Mouse (Mus musculus) forebrain, embryonic 14.5 days (tissue): ENCODE results near the gene Spata5. TPM values are rescaled to one million over a fixed set of nuclear protein-coding genes. Genes with fewer than 3 reads are reported as not detected.

Experiments
- ATAC-seq: fragments of 200-750 bp; cut with Nextera tagmentation; 2 replicates; pipeline ENCODE4 v1.8.0; 2017; ENCODE audit warnings: mild to moderate bottlenecking, moderate library complexity
- DNase-seq: peaks from one replicate; pipeline ENCODE4 v3.0.0-alpha.2; 2015; ENCODE audit warnings: low spot score
- H3K27ac ChIP-seq: fragments of 300-500 bp; sonication (generic); 2 replicates; pipeline ENCODE4 v1.5.1; 2014; ENCODE audit warnings: low read depth, mild to moderate bottlenecking, control low read depth, low read length, moderate library complexity
- H3K27me3 ChIP-seq: fragments of 300-500 bp; sonication (generic); replicated peaks from 2 replicates; pipeline ENCODE4 v1.6.1; 2014; ENCODE audit warnings: low read length, control low read depth, mixed read lengths; ENCODE audit not compliant: control insufficient read depth, insufficient read depth
- H3K36me3 ChIP-seq: fragments of 300-500 bp; sonication (generic); 2 replicates; pipeline ENCODE4 v1.6.1; 2014; ENCODE audit warnings: low read length, control low read depth; ENCODE audit not compliant: control insufficient read depth, insufficient read depth
- H3K4me1 ChIP-seq: fragments of 300-500 bp; sonication (generic); 2 replicates; pipeline ENCODE4 v1.6.1; 2014; ENCODE audit warnings: antibody characterized with exemption, low read length, control low read depth; ENCODE audit not compliant: control insufficient read depth, insufficient read depth
- H3K4me2 ChIP-seq: fragments of 300-500 bp; sonication (generic); 2 replicates; pipeline ENCODE4 v1.6.1; 2014; ENCODE audit warnings: mild to moderate bottlenecking, control low read depth, low read length
- H3K4me3 ChIP-seq: fragments of 300-500 bp; sonication (generic); 2 replicates; pipeline ENCODE4 v1.5.1; 2014; ENCODE audit warnings: low read depth, low read length, control low read depth
- H3K9ac ChIP-seq: fragments of 300-500 bp; sonication (generic); 2 replicates; pipeline ENCODE4 v1.6.1; 2014; ENCODE audit warnings: mild to moderate bottlenecking, low read length, control low read depth, moderate library complexity
- H3K9me3 ChIP-seq: fragments of 300-500 bp; sonication (generic); replicated peaks from 2 replicates; pipeline ENCODE4 v1.6.1; 2016; ENCODE audit warnings: low read length, control low read depth, mixed read lengths; ENCODE audit not compliant: control insufficient read depth
- WGBS: fragments of 180-500 bp; shearing (Covaris S2); extraction: QIAGEN DNeasy Blood & Tissue Kit; methylation state at CpG from one replicate; pipeline ENCODE4 v1.1.7; 2014; 5-methylcytosine and 5-hydroxymethylcytosine counted together
- polyA plus RNA-seq: library from polyadenylated mRNA; unstranded; fragments of >200 nt; fragmentation: Nextera tagmentation; extraction: Ambion mirVana; gene quantifications from 2 replicates; pipeline ENCODE4 v1.2.1, GENCODE M21; 2014

Gene Spata5
- polyA plus RNA-seq, 1 experiment from 2014 or later, result 37.0 TPM

DNA sequence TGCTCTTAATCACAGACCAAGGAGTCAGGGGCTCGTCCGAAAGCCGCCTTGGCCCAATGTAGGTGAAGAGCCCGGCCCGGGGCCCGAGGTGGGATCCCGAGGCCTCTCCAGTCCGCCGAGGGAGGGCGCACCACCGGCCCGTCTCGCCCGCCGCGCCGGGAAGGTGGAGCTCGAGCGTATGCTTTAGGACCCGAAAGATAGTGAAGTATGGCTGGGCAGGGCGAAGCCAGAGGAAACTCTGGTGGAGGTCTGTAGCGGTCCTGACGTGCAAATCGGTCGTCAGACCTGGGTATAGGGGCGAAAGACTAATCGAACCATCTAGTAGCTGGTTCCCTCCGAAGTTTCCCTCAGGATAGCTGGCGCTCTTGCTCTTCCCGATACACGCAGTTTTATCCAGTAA lies 61.6 kb downstream of the Spata5 start:
- H3K4me2 ChIP-seq, result no peak overlapping the region
- no peak for DNase-seq
- H3K4me1 ChIP-seq, result no peaks in the 10 kb centered on the region
- no peak overlapping the region for H3K27ac ChIP-seq
- no peak overlapping the region for H3K4me3 ChIP-seq
- no peaks in the 10 kb centered on the region for H3K36me3 ChIP-seq
- H3K9ac ChIP-seq, result no peak overlapping the region
- no peaks in the 10 kb centered on the region for H3K9me3 ChIP-seq
- no peak for ATAC-seq
- WGBS, result 94% methylated on average over 31 of the region's 31 CpGs
- H3K27me3 ChIP-seq, result no peaks in the 10 kb centered on the region

DNA sequence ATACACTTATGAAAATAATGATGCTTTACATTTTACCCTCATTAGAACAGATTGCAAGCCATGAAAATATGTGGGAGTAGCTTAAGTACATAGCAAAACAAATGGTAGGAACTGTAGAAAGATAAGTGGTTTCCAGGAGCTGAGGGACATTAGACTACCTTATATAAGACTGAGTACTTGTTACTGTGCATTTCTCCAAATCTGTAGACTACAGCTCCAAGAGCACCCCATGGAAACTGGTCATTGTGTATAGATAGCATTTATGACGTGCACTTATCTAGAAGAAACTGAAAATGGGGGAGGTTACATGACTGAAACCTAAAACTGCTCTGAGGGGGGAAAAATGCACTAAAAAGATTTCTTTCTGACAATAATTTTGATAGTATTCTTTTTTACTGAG lies 63.0 kb downstream of the Spata5 start:
- Histone ChIP-seq H3K9me3 (no peaks in the 10 kb centered on the region), H3K9ac (no peak overlapping the region), H3K36me3 (no peaks in the 10 kb centered on the region), H3K27me3 (no peaks in the 10 kb centered on the region), H3K4me3 (no peak overlapping the region), H3K4me2 (no peak overlapping the region), H3K4me1 (no peaks in the 10 kb centered on the region), H3K27ac (no peak overlapping the region)
- ATAC-seq (no peak), DNase-seq (no peak)
- 90% methylated on average over 1 of the region's 1 CpGs for WGBS

DNA sequence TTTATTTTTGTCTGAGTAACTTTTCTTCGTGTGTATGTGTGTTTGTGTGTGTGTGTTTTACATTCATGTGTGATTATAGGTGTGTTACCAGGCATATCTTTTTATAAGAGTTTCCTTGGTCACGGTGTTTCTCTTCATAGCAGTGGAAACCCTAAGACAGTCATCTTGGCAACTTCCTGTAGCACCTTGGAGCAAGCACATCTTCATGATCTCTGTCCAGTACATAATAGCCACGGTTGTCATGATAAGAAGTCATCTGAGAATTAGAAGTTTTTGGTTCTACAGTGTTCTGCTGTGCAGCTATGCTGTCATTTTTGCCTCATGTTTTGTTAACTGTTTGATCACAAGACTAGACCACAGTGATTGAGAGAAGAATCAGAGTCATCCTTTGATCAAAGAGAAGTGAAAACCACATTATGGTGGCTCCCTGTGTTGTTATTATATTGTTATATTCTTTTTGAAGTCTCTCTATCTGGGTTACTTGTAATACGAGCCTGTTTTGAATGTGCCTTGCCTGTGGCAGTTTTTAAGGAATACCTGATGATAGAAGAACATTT lies 64.1 kb downstream of the Spata5 start:
- WGBS, result 88% methylated on average over 4 of the region's 4 CpGs
- no peak overlapping the region for H3K9ac ChIP-seq
- ATAC-seq, result no peak
- H3K4me1 ChIP-seq, result no peaks in the 10 kb centered on the region
- no peak overlapping the region for H3K27ac ChIP-seq
- H3K4me3 ChIP-seq, result no peak overlapping the region
- DNase-seq, result no peak
- H3K9me3 ChIP-seq, result no peaks in the 10 kb centered on the region
- H3K27me3 ChIP-seq, result no peaks in the 10 kb centered on the region
- no peak overlapping the region for H3K4me2 ChIP-seq
- no peaks in the 10 kb centered on the region for H3K36me3 ChIP-seq

- Histone ChIP-seq H3K4me1 (no peaks in the 10 kb centered on the region), H3K4me3 (no peak overlapping the region), H3K4me2 (no peak overlapping the region), H3K9ac (no peak overlapping the region), H3K9me3 (no peaks in the 10 kb centered on the region), H3K27ac (no peak overlapping the region), H3K27me3 (no peaks in the 10 kb centered on the region), H3K36me3 (no peaks in the 10 kb centered on the region)
- WGBS, result 96% methylated on average over 2 of the region's 2 CpGs
- DNase-seq, result no peak
- no peak for ATAC-seq
These were observed 67.9 kb downstream of the Spata5 start for GRCm38 (mm10) chr3:37487639-37488038.

DNA sequence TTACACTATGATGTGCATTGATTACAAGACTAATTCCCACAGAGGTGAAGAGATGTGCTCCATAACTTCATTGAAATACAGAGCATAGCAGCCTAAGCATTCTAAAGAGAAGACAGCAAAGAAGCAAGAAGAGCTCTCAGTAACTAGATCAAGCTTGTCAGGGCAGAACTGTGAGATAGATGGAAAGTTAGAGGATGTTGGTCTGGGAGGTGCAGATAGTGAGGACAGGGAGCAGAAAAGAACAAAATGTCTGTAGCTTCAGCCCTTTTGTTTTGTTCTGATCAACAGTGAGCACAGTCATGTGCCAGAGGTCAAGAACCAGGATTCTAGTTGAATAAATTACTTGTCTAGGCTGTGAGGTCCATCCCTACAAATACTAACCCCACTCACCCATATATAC lies 68.5 kb downstream of the Spata5 start:
- Histone ChIP-seq H3K4me3 (no peak overlapping the region), H3K4me1 (no peaks in the 10 kb centered on the region), H3K27me3 (no peaks in the 10 kb centered on the region), H3K4me2 (no peak overlapping the region), H3K36me3 (no peaks in the 10 kb centered on the region), H3K9ac (no peak overlapping the region), H3K9me3 (no peaks in the 10 kb centered on the region), H3K27ac (no peak overlapping the region)
- ATAC-seq (no peak), DNase-seq (no peak)

DNA sequence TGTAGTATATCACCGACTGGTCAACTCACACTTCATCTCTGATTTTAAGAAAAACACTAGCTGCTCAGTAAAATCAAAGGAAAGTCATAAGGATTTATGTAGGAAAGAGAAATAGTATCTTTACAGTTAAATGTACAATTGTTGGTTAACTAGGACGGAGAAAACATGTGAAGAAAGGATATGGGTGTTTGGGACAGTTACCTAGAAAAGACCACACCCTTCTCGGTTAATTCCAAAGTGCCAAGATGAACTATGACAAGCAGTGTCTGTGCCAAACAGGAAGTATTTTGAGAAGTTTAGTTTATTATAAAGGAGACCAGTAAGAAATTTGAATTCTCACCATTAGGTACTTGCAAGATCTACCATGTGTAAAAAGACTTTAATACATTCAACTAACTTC lies 70.3 kb downstream of the Spata5 start:
- no peaks in the 10 kb centered on the region for H3K36me3 ChIP-seq
- no peaks in the 10 kb centered on the region for H3K4me1 ChIP-seq
- 93% methylated on average over 3 of the region's 3 CpGs for WGBS
- H3K4me2 ChIP-seq, result no peak overlapping the region
- DNase-seq, result no peak
- H3K9me3 ChIP-seq, result no peaks in the 10 kb centered on the region
- H3K27me3 ChIP-seq, result no peaks in the 10 kb centered on the region
- no peak overlapping the region for H3K4me3 ChIP-seq
- H3K27ac ChIP-seq, result no peak overlapping the region
- ATAC-seq, result no peak
- H3K9ac ChIP-seq, result no peak overlapping the region

DNA sequence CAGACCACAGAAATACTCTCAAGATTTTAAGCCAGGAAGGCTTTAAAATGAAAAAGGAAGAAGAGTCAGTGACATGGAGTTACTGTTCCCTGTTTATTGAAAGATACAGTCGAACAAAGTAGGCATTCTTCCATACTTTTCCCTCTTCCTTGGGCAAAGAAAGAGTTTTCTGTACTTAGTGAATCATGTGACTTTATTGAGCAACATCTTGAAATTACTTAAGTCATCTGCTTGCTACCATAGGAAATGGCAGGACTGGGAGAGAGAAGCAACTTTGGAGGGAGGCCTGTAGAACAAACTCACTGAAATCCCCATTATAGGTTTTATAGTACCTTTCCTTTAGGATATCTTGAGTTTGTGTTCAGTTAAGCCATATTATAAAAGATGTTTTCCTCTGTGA lies 81.2 kb downstream of the Spata5 start:
- no peaks in the 10 kb centered on the region for H3K36me3 ChIP-seq
- DNase-seq (no peak), ATAC-seq (no peak)
- no peak overlapping the region for H3K27ac ChIP-seq
- WGBS, result 77% methylated on average over 1 of the region's 1 CpGs
- H3K27me3 ChIP-seq, result no peaks in the 10 kb centered on the region
- H3K4me3 ChIP-seq, result no peak overlapping the region
- no peaks in the 10 kb centered on the region for H3K4me1 ChIP-seq
- H3K4me2 ChIP-seq, result no peak overlapping the region
- H3K9ac ChIP-seq, result no peak overlapping the region
- no peaks in the 10 kb centered on the region for H3K9me3 ChIP-seq

- Histone ChIP-seq H3K27me3 (no peaks in the 10 kb centered on the region), H3K27ac (no peak overlapping the region), H3K4me2 (no peak overlapping the region), H3K9me3 (no peaks in the 10 kb centered on the region), H3K4me1 (no peaks in the 10 kb centered on the region), H3K9ac (no peak overlapping the region), H3K4me3 (no peak overlapping the region), H3K36me3 (no peaks in the 10 kb centered on the region)
- WGBS, result 83% methylated on average over 2 of the region's 2 CpGs
- ATAC-seq, result no peak
- DNase-seq, result no peak
These were observed 82.9 kb downstream of the Spata5 start for GRCm38 (mm10) chr3:37502552-37502951.

GRCm38 (mm10) chr3:37503846-37504245 lies 84.2 kb downstream of the Spata5 start:
- H3K4me1 ChIP-seq, result no peaks in the 10 kb centered on the region
- no peak overlapping the region for H3K9ac ChIP-seq
- H3K36me3 ChIP-seq, result no peaks in the 10 kb centered on the region
- H3K9me3 ChIP-seq, result no peaks in the 10 kb centered on the region
- DNase-seq (no peak), ATAC-seq (no peak)
- no peak overlapping the region for H3K4me2 ChIP-seq
- H3K4me3 ChIP-seq, result no peak overlapping the region
- no peaks in the 10 kb centered on the region for H3K27me3 ChIP-seq
- H3K27ac ChIP-seq, result no peak overlapping the region
